Mouse (Mus musculus) midbrain, embryonic 13.5 days (tissue): ENCODE measurements at regions not wholly inside any gene's neighbourhood (a gene's known extent, or its start where the extent isn't known, plus 50 kb on each side); places are given as distances from the start of the nearest gene placed in this dataset.

Experiments
- ATAC-seq: fragments of 200-750 bp; cut with Nextera tagmentation; 2 replicates; pipeline ENCODE4 v1.8.0; 2017; ENCODE audit warnings: mild to moderate bottlenecking, moderate TSS enrichment, moderate library complexity
- H3K27ac ChIP-seq: fragments of 300-500 bp; sonication (generic); 2 replicates; pipeline ENCODE4 v1.5.1; 2015; ENCODE audit warnings: inconsistent platforms, mild to moderate bottlenecking, moderate library complexity
- H3K27me3 ChIP-seq: fragments of 300-500 bp; sonication (generic); 2 replicates; pipeline ENCODE4 v1.6.1; 2015; ENCODE audit warnings: mild to moderate bottlenecking, inconsistent platforms
- H3K36me3 ChIP-seq: fragments of 300-500 bp; sonication (generic); 2 replicates; pipeline ENCODE4 v1.6.1; 2015; ENCODE audit warnings: mild to moderate bottlenecking, inconsistent platforms
- H3K4me1 ChIP-seq: fragments of 300-500 bp; sonication (generic); replicated peaks from 2 replicates; pipeline ENCODE4 v1.6.1; 2015; ENCODE audit warnings: inconsistent platforms
- H3K4me2 ChIP-seq: fragments of 300-500 bp; sonication (generic); replicated peaks from 2 replicates; pipeline ENCODE4 v1.6.1; 2015; ENCODE audit warnings: moderate library complexity, mild to moderate bottlenecking, inconsistent platforms
- H3K4me3 ChIP-seq: fragments of 300-500 bp; sonication (generic); replicated peaks from 2 replicates; pipeline ENCODE4 v1.5.1; 2015; ENCODE audit warnings: mild to moderate bottlenecking, inconsistent platforms
- H3K9ac ChIP-seq: fragments of 300-500 bp; sonication (generic); replicated peaks from 2 replicates; pipeline ENCODE4 v1.6.1; 2015; ENCODE audit warnings: mild to moderate bottlenecking, inconsistent platforms
- H3K9me3 ChIP-seq: fragments of 300-500 bp; sonication (generic); 2 replicates; pipeline ENCODE4 v1.6.1; 2016; ENCODE audit warnings: mild to moderate bottlenecking, inconsistent platforms
- WGBS: fragments of 180-500 bp; shearing (Covaris S2); methylation state at CpG from one replicate; pipeline ENCODE4 v1.1.7; 2015; 5-methylcytosine and 5-hydroxymethylcytosine counted together

GRCm38 (mm10) chr10:84087929-84088328 lies 352.5 kb downstream of the Nuak1 start:
- no peak overlapping the region for H3K27ac ChIP-seq
- no peaks in the 10 kb centered on the region for H3K27me3 ChIP-seq
- no peaks in the 10 kb centered on the region for H3K4me1 ChIP-seq
- H3K4me2 ChIP-seq, result no peak overlapping the region
- H3K4me3 ChIP-seq, result no peak overlapping the region
- no peaks in the 10 kb centered on the region; the same call in 1 of the 2 replicates for H3K9me3 ChIP-seq
- no peak overlapping the region for H3K9ac ChIP-seq
- no peaks in the 10 kb centered on the region for H3K36me3 ChIP-seq
- no peak for ATAC-seq
- 93% methylated on average over 3 of the region's 3 CpGs for WGBS

- Histone ChIP-seq H3K4me3 (no peak overlapping the region), H3K27ac (no peak overlapping the region), H3K4me2 (no peak overlapping the region), H3K4me1 (no peaks in the 10 kb centered on the region), H3K36me3 (no peaks in the 10 kb centered on the region), H3K9ac (no peak overlapping the region), H3K27me3 (no peaks in the 10 kb centered on the region), H3K9me3 (no peaks in the 10 kb centered on the region; the same call in 1 of the 2 replicates)
- no peak for ATAC-seq
- 90% methylated on average over 18 of the region's 18 CpGs for WGBS
Observed at GRCm38 (mm10) chr10:84088799-84089778, 351.3 kb downstream of the Nuak1 start.

DNA sequence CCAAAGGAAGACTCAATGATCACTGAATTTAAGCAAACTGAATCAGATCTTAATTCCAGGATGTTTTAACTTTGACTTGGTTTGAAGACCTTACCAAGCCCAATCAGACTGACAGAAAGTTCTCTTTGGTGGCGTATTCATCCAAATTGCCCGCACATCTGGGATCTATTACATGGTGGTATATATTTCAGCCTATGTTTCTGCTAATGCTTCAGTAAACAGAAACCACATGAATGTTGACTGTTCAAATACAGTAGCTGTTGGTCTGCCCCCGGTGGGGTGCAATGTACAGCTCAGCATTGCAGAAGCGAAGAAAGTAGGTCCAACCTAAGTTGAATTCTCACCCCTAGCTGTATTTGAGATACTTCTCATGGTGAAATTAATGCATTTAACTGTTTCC lies 346.5 kb downstream of the Nuak1 start:
- Histone ChIP-seq H3K9me3 (no peaks in the 10 kb centered on the region; the same call in 1 of the 2 replicates), H3K27me3 (no peaks in the 10 kb centered on the region), H3K27ac (no peak overlapping the region), H3K4me1 (no peaks in the 10 kb centered on the region), H3K4me3 (no peak overlapping the region), H3K36me3 (no peaks in the 10 kb centered on the region), H3K9ac (no peak overlapping the region), H3K4me2 (no peak overlapping the region)
- WGBS, result 96% methylated on average over 4 of the region's 4 CpGs
- ATAC-seq, result no peak

DNA sequence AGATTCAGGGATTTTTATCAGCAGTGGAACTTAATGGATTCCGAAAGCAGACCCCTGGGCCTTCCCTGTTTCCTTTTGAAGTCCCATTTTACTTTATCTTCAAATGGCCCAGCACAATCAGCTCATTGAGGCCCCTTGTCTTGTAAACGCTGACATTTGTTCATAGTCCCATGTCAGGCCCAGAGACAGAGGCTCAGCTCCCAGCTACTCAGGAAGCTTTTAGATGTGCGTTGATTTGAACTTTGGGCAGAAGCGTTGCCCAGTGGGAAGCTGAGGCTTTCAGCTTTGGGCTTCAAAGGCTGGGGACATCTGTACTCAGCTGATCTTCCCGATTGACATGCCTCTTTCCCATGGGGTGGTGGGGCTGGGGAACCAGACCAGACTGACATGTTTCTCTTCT lies 343.2 kb downstream of the Nuak1 start:
- Histone ChIP-seq H3K27ac (no peak overlapping the region), H3K27me3 (no peaks in the 10 kb centered on the region)
- ATAC-seq, result no peak

GRCm38 (mm10) chr10:84103985-84104384 lies 336.4 kb downstream of the Nuak1 start:
- H3K4me3 ChIP-seq, result no peak overlapping the region
- H3K9me3 ChIP-seq, result no peaks in the 10 kb centered on the region
- no peak overlapping the region for H3K27ac ChIP-seq
- no peak for ATAC-seq
- H3K36me3 ChIP-seq, result no peaks in the 10 kb centered on the region
- H3K4me1 ChIP-seq, result no peaks in the 10 kb centered on the region
- H3K9ac ChIP-seq, result no peak overlapping the region
- no peak overlapping the region for H3K4me2 ChIP-seq
- no peaks in the 10 kb centered on the region for H3K27me3 ChIP-seq
- 75% methylated on average over 7 of the region's 7 CpGs for WGBS

More for the DNA sequence above, 343.2 kb downstream of the Nuak1 start:
- Histone ChIP-seq H3K9ac (no peak overlapping the region), H3K36me3 (no peaks in the 10 kb centered on the region), H3K4me3 (no peak overlapping the region), H3K9me3 (no peaks in the 10 kb centered on the region; the same call in 1 of the 2 replicates), H3K4me1 (no peaks in the 10 kb centered on the region), H3K4me2 (no peak overlapping the region)
- WGBS, result 29% methylated on average over 5 of the region's 5 CpGs

GRCm38 (mm10) chr10:84104556-84104955 lies 335.8 kb downstream of the Nuak1 start:
- no peaks in the 10 kb centered on the region for H3K36me3 ChIP-seq
- H3K9ac ChIP-seq, result no peak overlapping the region
- H3K27me3 ChIP-seq, result no peaks in the 10 kb centered on the region
- WGBS, result 90% methylated on average over 6 of the region's 6 CpGs
- H3K4me3 ChIP-seq, result no peak overlapping the region
- no peaks in the 10 kb centered on the region for H3K9me3 ChIP-seq
- no peak overlapping the region for H3K27ac ChIP-seq
- no peak for ATAC-seq
- no peak overlapping the region for H3K4me2 ChIP-seq
- no peaks in the 10 kb centered on the region for H3K4me1 ChIP-seq

DNA sequence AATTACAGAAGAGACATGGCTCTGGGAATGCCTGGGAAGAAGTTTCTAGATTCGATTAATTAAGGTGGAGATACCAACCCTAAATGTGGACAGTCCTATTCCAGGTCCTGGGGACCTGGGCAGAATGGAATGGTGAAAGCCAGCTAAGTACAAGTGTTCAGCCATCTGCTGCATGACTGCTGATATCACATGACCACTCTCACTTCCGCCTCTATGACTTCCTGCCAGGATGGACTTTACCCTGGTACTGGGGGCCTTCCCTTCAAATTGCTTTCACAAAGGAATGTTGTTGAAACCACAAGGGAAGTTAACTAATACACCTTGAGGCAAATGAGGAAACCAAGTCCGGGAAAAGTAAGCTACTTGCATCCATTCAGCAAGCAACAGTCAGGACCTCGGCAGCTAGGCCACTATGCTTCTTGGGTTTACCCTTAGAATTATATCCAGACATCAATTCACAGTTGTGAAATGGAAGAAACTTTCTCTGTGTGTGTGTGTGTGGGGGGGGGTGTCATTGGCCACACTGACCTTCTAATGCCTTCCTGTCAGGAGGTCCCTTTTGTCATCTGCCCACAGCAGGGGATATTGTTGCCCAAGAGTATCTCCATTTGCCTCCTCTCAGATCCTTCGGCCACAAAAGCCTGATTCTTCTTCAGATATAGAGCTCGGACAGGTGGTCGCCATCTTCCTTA lies 330.6 kb downstream of the Nuak1 start:
- H3K4me2 ChIP-seq, result no peak overlapping the region
- H3K9ac ChIP-seq, result no peak overlapping the region
- no peak overlapping the region for H3K4me3 ChIP-seq
- no peaks in the 10 kb centered on the region for H3K36me3 ChIP-seq
- no peak for ATAC-seq
- no peaks in the 10 kb centered on the region for H3K27me3 ChIP-seq
- no peaks in the 10 kb centered on the region for H3K9me3 ChIP-seq
- no peak overlapping the region for H3K27ac ChIP-seq
- H3K4me1 ChIP-seq, result peaks cover 15% of the 10 kb centered on the region
- WGBS, result 40% methylated on average over 7 of the region's 7 CpGs

DNA sequence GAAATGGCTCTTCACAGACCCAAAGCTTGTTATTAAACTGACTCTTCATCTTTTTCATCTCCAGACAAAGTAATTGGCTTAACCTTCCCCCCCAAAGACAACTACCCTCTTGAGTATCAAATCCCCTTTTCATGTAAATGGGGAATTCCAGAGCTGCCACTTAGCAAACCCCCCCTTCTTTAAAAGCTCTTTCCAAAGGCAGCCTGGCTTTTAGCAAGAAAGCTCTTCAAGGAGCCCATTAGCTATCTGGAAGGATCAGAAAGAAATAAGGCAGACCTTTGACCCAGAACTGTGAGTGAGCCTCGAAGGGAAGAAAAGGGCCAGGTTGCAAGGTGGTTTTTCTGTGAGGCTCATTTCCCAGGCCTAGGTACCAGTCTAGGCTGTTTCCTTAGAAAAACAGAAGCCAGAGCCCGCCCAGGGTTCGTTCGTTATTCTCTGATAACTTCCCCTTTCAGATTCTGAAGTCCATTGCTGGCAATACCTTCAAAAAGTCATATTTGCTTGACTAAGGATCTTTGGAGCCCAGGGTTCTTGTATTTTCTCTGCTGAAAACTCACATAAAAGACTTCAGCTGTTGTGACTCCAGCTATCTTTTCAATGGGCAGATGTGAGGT lies 329.9 kb downstream of the Nuak1 start:
- H3K27me3 ChIP-seq, result no peaks in the 10 kb centered on the region
- no peaks in the 10 kb centered on the region for H3K36me3 ChIP-seq
- H3K27ac ChIP-seq, result no peak overlapping the region
- H3K4me3 ChIP-seq, result no peak overlapping the region
- H3K4me2 ChIP-seq, result no peak overlapping the region
- H3K9me3 ChIP-seq, result no peaks in the 10 kb centered on the region
- H3K9ac ChIP-seq, result no peak overlapping the region
- peaks cover 15% of the 10 kb centered on the region for H3K4me1 ChIP-seq
- ATAC-seq, result no peak
- WGBS, result 48% methylated on average over 4 of the region's 4 CpGs

DNA sequence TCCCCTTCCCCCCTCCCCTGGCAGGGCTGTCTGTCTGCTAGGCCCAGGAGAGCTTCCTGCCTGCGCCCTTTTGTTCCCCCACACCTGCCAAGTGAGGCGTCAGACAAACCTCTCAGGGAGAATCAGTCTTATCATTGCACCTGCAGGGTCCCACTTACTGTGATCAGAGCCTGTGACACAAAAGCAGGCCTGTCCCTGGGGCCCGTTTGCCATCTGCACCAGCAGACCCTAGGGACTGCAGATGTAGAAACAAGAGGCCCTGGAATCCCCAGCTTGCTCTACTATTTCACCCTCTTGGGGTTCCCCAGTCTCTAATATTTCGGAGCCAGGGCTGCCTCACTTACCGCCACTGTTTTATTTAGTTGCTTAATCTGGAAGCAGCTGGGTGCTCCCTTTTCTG lies 328.9 kb downstream of the Nuak1 start:
- Histone ChIP-seq H3K4me2 (no peak overlapping the region), H3K36me3 (no peaks in the 10 kb centered on the region), H3K9me3 (no peaks in the 10 kb centered on the region), H3K27ac (no peak overlapping the region), H3K27me3 (no peaks in the 10 kb centered on the region), H3K9ac (no peak overlapping the region), H3K4me1 (peaks cover 15% of the 10 kb centered on the region), H3K4me3 (no peak overlapping the region)
- WGBS, result 20% methylated on average over 5 of the region's 5 CpGs
- ATAC-seq, result peak; percentile 62; the same call in 1 of the 2 replicates

DNA sequence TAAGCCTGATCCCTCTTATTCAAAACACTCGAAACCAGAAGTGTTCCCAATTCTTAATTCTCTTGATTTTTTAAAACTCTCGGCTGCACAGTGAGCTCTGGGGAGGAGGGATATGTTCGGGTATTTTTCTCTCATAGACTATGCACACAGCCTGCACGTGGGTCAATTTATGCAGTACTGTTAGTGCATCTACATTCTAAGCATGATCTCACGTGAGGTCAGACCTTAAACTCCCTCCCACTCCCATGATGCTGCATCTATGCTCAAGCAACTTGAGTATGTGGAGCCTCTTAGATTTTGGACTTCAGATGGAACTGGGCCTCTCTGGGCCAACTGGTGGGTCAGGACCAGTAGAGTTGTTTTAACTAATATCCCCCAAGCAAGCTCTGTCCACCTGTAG lies 328.5 kb downstream of the Nuak1 start:
- H3K4me2 ChIP-seq, result no peak overlapping the region
- WGBS, result 32% methylated on average over 5 of the region's 5 CpGs
- no peak overlapping the region for H3K4me3 ChIP-seq
- no peaks in the 10 kb centered on the region for H3K27me3 ChIP-seq
- no peaks in the 10 kb centered on the region for H3K36me3 ChIP-seq
- no peaks in the 10 kb centered on the region for H3K9me3 ChIP-seq
- no peak overlapping the region for H3K9ac ChIP-seq
- peaks cover 15% of the 10 kb centered on the region for H3K4me1 ChIP-seq
- no peak overlapping the region for H3K27ac ChIP-seq
- no peak for ATAC-seq

DNA sequence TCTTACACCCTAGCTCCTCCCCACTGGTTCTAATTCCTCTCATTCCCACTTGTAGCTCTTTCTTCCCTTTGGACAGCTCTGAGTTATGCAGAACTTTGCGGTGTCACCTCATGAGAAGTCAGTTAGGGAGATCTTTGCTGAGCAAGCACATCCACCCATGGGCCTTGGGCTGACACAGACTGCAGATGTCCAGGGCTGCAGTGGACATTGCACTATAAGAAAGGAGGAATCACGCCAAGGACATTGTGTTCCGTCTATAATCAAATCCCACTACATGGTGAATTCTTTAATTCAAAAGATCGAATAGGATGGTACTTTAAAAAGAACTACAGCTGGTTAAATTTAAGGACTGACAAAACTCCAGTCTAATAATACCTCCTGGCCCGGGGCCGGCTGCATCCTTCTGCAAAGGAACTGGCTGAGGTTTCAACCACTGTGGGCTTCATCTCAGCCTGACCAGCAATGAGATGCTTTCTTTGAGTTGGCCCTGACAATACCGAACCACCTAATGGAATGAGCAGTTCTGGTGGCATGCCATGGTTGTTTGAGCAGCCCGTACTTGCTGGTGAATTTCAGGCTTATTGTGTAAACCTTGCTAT lies 320.3 kb downstream of the Nuak1 start:
- H3K4me1 ChIP-seq, result no peaks in the 10 kb centered on the region
- no peak overlapping the region for H3K4me3 ChIP-seq
- ATAC-seq, result no peak
- H3K9me3 ChIP-seq, result no peaks in the 10 kb centered on the region
- no peak overlapping the region for H3K27ac ChIP-seq
- H3K9ac ChIP-seq, result no peak overlapping the region
- no peak overlapping the region for H3K4me2 ChIP-seq
- no peaks in the 10 kb centered on the region for H3K36me3 ChIP-seq
- 92% methylated on average over 8 of the region's 8 CpGs for WGBS
- H3K27me3 ChIP-seq, result no peaks in the 10 kb centered on the region
